Mouse (Mus musculus): ENCODE results near the gene Gm5861. TPM values are rescaled to one million over a fixed set of nuclear protein-coding genes. Genes with fewer than 3 reads are reported as not detected.
"Not testable (repeated sequence)": the region's sequence is repeated elsewhere in the genome, so short reads cannot be mapped to it uniquely, and the experiment has no call there.

Gm5861 gene
- total RNA-seq (2022), result not detected

DNA sequence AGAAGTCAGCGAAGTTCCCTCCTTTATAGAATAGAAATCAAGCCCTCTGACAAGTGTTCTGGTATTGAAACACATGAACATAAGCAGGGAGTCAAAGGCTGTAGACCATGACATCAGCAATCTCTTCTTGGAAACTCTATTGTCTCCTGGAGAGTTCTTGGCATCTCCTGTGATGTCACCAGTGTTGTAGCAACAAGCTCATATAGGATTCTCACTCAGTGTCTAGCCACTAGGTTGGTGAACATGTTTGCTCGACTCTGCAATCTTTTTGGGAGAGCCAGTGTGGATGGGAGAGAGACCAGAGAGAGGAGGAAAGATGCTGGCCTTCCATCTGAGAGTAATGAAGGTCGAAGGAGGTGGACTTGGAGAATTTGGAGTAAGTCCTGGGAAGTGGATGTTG, at the start of gene Gm5861:
Gene Gm5861, plus strand, starts transcription at position 301 of the 400 bp plus-strand sequence.
- DNase-seq, result not testable (repeated sequence)

DNA sequence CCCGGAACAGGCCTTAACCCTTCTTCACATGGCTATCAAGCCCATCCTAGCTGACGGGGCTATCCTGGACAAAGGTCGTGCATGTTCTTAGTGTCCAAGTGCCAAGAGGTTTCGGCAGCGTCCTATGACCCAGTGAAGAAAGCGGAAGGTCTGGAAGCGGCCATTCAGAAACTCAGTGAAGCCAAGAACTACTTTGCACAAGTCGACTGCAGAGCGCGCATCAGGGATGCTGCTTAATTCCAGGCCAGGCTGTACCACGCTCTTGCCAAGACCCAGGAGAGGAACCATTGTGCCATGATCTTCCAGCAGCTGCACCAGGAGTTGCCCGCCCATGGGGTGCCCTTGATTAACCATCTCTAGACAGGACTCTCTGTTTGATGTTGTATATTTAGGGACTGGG, 44.8 kb upstream of the Gm5861 start:
- peak; percentile 0 for DNase-seq

Other genes starting within 250 kb of the Gm5861 start
- gene Gm8871, start 235.3 kb upstream of the Gm5861 start, total RNA-seq (2022), result not detected
- gene Gm8857, start 235.3 kb upstream of the Gm5861 start, total RNA-seq (2022), result not detected
- gene Gm8879, start 55.4 kb upstream of the Gm5861 start, total RNA-seq (2022), result not detected
- gene Gm8890, start 73.0 kb downstream of the Gm5861 start, total RNA-seq (2022), result not detected
- gene Speer1, start 158.4 kb downstream of the Gm5861 start, total RNA-seq (2022), result not detected
- not detected for gene Gm8897, start 233.3 kb downstream of the Gm5861 start, total RNA-seq (2022)